Mouse (Mus musculus) urinary bladder, postnatal 14 days (tissue): Measurements from ENCODE around the gene Emilin1.
A peak's percentile ranks its signal among the peaks of the same experiment; 100 is the strongest.

Experiments used
- DNase-seq: peaks from one replicate; pipeline ENCODE4 v3.0.0; 2021; ENCODE audit warnings: low spot score

Gene Emilin1

DNA sequence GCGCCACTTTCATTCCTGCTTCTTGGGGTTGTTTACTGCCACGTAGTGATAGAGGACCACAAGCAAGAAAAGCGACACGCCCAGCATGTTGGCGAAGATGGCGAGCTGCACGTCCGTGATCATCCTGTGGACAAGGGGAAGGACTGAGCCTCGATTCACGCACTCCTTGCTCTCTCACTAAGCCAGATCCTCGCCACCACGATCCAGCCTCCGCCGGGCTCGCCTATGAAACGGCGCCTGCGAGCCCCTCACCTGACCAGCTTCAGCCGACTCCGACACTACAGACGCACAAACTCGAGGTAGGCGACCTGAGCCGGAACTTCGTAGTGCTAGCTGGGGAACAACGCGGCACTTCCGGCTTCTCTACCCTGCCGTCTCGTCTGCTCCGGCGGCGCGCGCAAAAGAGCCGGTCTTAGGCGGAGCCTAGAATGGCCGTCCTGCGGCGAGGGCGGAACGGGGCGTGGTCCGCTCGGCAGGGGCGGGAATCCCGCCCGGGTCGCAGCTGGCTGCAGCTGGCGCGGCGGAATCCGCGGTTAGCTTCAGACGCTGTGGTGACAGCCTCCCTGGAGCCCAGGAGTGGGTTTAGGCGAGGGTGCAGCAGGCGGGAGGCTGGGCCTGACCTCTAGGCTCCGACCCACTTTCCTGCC lies 5.7 kb upstream of the Emilin1 start, which contains the start of gene Ost4:
Gene Ost4 (minus strand): TSS at position 376 of the 647 bp plus-strand sequence.
- DNase-seq: peak; percentile 98

DNA sequence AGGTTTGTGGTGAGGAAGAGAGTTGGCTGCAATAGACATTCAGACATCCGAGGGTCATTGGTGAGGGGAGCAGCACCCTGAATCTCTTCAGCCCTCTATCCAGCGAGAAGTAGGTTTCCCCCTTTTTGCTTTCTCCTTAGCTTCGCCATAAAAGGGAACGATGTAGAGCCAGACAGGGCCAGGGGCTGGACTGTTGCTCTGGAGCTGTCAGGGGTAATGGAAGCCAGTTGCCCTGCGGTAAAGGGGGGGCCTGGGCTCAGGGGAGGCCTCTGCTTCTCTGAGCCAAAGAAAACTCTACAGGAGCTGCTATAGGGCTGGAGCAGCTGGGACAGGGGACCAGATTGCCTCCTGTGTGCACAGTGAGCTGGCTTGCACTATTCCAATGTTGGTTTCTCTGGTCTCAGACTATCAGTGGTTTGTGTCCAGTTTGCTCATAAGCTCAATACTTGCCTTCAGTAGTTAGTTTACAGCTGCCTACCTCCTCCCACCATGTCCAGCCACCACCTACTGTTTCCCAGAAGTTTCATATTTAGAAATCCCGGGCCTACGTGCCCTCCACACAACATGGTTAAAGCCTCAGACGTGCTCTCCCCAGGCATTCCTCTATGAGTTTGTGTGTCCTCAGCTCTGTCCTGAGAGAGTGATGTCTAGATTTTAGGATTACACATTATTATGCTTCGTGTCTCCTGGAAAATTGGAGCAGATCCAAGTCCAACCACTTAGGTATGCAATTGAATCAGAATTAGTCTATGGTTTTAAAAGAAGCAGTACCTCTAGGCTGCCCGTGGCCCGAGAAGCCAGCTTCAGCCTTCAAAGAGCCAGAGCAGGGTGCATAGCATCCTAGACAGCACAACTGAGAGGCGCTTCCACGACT lies 4.5 kb upstream of the Emilin1 start:
- peak; percentile 39 for DNase-seq

DNA sequence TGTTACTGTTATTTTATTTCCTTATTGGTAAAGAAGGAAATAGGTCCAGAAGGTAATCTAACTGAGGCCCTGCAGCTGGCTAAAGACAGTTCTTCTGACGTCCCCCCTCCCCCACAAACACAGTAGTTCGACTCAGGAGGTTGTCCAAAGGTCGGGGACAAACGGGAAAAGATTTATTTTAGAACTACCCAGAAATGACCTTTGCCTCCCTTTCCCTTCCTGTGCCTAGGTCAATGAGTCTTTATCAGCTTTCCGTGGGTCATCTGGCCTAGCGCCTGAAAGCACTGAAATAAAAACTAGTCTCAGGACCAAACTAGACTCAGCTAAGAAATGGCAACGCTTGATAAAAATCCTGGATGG lies 3.9 kb upstream of the Emilin1 start:
- DNase-seq: no peak

DNA sequence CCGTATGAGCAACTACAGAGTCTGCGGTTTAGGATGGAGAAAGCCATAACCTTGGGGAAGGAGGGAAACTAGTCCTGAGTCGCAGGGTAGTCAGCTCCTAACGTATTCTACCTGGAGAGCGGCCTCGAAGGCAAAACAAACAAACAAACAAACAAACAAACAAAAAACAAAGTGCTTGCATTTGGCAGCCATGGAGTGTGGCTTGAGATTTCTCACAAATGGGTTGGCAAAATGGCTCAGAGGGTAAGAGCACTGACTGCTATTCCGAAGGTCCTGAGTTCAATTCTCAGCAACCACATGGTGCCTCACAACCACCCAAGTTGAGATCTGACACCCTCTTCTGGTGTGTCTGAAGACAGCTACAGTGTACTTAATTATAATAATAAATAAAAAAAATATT lies 3.3 kb upstream of the Emilin1 start:
- no peak for DNase-seq

DNA sequence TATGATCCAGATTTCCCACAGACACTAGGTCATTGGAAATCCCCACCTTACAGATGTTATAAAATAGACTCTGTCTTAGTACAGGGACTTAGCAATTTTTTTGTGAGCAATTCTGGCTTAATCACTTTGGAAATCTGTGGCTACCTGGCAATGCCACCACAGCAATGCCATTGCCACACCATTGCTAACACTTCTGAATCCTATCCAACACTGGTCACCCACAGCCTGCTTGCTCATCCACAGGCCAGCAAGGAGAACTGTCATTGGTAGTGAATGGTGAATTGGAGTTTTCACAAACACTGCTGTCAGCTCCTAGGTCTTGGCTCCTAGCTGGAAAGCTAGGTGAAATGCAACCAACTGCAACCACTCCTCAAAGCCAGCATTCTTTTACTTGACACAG lies 2.7 kb upstream of the Emilin1 start:
- DNase-seq: no peak

DNA sequence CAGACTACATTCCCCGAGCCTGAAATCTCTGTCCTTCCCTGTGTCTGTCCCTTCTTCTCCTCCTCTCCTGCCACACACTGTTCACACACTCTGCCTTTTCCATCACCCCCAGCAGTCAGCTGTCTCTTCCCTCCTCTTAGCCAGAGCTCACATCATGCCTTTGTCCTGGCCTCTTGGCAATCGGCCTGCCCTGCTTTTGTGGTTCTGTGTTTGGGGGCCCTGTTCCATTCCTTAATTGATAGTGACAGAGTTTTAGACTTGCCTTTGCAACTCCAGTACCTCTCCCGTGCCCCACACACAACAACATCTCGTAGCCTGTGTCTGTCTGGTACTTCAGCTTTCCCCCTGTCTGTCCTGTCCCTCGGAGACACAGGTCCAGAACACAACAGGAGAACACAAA lies 1.0 kb upstream of the Emilin1 start:
- DNase-seq: no peak

DNA sequence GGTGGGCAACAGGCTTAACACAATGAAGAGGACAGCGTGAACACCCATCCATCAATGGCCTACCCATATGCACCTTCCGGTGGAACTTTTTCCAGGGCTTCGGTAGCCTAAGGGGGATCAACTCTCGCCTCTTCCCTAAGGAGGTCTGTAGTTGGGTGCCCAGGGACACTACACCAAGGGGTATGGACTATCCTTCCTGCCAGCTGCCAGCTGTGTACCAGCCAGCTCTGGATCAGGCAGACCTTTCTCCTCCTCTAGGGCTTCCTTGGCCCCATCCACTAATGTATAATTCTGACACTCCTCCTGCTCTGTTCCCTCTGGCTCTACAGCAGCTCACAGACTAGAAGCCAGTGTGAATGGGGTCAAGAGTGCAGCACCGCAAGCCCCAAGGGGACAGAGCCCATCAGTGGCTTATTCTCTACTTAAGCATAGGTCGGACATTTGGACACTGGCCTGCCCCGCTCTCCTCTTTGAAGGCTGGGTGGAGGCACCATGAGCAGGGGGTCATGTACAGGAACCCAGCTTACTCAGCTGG lies 966 bp downstream of the Emilin1 start:
- no peak for DNase-seq

DNA sequence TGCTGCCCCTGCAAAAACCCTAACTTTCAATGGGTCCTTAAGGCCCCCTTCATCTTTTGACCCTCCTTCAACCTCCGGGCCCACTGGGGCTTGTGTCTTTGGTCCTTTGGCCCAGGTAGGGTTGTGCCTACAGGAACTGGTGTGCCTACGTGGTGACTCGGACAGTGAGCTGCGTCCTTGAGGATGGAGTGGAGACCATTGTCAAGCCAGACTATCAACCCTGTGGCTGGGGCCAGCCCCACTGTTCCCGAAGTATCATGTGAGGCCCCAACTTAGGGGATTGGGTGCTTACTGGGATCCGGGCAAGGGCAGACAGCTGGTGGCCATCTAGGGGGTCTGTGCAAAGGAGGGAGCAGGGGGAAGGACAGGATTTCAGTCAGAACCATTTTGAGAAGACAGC lies 1.6 kb downstream of the Emilin1 start:
- no peak for DNase-seq

DNA sequence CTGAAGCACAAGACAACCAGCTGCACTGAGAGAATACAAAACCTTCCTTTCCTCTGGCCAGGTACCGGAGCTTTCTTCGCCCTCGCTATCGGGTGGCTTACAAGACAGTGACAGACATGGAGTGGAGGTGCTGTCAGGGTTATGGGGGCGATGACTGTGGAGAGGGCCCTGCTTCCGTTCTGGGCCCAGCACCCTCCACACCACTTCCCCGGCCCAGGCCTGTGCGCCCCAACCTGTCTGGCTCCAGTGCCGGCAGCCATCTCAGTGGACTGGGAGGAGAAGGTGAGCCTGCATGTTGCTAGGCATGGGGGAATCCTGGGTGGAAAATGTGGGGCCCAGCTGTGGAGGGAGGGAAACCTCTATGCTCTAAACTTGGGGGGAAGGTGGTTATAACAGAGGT lies 2.3 kb downstream of the Emilin1 start:
- no peak for DNase-seq

DNA sequence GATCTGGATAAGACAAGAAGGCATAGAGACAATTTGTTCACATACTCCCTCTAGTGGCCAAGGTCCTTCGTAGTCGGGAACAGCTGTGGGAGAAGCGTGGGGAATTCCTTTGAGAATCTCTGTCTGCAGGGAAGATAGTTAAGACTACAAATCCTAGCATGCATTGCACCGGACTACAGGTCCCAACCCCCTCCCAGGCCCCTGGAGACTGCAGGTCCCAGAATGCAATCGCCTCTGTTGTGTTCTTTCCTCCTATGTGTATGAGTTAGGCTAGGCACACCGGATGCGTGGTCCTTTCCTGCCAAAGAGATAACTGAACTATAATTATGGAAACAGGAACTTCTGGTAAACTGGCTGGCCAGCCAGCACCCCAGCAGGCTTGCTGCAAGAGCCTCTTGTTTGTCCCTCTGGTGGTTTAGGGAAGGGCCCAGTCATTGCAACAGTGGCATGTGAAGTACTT lies 2.8 kb downstream of the Emilin1 start:
- DNase-seq: peak; percentile 86

DNA sequence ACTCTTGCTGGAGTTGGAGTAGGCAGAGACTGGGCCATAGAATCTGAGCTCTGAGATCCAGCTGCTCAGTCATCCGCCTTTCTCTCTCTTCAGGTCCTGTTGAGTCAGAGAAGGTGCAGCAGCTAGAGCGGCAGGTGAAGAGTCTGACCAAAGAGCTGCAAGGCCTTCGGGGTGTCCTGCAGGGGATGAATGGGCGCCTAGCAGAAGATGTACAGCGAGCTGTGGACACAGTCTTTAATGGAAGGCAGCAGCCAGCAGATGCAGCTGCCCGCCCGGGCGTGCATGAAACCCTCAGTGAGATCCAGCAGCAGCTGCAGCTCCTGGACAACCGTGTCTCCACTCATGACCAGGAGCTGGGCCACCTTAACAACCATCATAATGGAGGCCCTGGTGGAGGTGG lies 3.6 kb downstream of the Emilin1 start:
- no peak for DNase-seq

DNA sequence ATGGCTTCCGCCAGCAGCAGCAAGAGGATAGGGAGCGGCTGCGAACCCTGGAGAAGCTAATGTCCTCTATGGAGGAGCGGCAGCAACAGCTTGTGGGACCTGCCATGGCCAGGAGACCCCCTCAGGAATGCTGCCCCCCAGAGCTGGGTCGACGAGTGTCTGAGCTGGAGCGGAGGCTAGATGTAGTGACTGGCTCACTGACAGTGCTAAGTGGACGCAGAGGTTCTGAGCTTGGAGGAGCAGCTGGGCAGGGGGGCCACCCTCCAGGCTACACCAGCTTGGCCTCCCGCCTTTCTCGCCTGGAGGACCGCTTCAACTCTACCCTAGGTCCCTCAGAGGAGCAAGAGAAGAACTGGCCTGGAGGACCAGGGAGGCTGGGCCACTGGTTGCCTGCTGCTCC lies 4.1 kb downstream of the Emilin1 start:
- no peak for DNase-seq

DNA sequence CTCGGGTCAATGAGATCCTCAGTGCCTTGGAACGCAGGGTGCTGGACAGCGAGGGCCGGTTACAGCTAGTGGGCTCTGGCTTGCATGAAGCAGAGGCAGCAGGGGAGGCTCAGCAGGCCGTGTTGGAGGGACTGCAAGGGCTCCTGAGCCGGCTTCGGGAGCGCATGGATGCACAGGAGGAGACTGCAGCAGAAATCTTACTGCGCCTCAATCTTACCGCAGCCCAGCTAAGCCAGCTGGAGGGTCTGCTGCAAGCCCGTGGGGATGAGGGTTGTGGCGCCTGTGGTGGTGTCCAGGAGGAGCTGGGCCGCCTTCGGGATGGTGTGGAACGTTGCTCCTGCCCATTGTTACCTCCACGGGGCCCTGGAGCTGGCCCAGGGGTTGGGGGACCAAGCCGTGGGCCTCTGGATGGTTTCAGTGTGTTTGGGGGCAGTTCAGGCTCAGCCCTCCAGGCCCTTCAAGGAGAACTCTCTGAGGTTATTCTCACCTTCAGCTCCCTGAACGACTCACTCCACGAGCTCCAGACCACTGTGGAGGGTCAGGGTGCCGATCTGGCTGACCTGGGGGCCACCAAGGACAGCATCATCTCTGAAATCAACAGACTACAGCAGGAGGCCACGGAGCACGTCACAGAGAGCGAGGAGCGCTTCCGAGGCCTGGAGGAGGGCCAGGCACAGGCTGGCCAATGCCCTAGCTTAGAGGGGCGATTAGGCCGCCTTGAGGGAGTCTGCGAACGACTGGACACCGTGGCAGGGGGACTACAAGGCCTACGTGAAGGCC lies 4.9 kb downstream of the Emilin1 start:
- DNase-seq: no peak

DNA sequence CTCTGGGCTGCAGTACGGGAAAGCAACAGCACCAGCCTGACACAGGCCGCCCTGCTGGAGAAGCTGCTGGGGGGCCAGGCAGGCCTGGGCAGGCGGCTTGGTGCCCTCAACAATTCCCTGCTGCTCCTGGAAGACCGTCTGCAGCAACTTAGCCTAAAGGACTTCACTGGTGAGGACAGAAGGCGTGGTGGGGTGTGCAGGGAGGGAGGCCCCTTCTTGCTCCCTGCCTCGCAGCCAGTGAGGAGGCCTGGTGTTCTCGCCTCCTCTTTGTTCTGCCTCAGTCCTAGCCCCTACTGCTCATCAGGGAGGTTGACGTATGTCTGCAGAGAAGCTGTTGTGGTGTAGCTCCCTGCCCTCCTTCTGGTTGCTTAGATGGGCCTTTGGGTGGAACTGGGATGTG lies 5.5 kb downstream of the Emilin1 start:
- no peak for DNase-seq

DNA sequence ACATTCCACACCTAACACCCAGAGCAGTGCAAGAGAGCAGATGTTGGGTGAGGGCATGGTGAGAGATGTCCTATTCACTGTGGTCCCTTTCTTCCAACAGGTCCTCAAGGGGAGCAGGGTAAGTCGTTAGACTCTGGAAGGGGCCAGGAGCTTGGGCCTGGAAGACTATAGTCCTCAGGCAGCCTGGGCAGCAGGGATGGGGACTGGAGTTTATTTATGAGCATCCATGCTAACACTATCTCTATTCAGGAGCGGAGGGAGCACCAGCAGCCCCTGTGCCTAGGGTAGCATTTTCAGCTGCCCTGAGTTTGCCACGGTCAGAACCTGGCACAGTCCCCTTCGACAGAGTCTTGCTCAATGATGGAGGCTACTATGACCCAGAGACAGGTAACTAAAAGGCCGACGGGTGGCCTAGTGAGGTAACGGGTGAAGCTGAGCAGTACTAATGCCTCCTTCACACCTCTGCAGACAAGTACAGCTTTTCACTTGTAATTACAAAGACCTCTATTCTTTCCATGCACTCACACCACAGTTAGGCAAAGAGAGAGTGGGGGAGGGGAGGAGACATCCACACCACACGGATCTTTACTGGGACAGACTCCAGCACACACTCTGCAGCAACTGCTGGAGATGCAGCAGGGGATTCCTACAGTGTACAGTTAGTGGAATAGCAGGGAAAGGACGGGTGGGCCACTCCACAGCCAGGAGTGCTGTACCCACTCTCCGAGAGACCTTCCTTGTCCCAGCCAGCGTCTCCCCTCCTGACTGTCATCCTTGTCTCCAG lies 6.8 kb downstream of the Emilin1 start:
- DNase-seq: no peak

DNA sequence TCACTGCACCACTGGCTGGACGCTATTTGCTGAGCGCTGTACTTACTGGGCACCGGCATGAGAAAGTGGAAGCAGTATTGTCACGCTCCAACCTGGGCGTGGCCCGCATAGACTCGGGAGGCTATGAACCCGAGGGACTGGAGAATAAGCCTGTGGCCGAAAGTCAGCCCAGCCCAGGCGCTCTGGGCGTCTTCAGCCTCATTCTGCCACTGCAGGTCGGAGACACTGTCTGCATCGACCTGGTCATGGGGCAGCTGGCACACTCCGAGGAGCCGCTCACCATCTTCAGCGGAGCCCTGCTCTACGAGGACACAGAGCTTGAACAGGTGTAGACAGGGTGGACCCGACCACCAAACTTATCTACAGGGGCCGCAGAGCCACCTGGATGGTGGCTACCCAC lies 7.4 kb downstream of the Emilin1 start:
- DNase-seq: peak; percentile 27

DNA sequence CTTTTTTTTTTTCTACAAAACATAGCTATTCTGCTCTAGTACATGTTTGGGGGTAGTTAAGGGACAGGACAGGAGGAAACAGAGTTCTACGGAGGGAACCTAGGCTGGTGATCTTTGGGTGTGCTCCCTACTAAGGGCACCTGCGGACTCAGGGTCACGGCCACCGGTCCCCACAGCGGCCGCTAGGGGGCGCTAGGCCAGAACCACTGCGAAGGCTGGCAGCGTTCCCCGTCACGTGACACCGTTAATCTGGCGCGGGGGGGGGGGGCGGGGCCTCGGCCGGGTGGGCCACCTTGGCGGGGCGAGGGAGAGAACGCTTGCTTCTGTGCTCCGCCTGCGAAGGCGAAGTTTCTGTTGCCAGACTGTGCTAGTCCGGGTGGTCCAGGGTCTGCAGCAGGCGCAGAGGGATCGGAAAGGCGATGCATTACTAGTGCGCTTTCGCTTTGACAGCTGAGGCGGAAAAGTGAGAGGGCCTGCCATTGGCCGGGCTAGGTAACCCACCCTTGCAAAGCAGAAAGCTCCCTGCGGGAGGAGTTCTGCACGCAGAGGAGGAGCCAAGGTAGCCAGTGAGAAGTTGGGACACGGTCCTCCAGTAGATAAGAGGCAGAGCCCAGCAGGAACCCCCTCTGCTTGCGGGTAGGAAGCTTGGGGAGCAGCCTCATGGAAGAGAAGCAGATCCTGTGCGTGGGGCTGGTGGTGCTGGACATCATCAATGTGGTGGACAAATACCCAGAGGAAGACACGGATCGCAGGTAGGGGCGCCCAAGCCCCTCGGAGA lies 8.2 kb downstream of the Emilin1 start, which contains the start of gene Khk:
Gene Khk (plus strand): TSS at position 176 of the 778 bp plus-strand sequence.
- DNase-seq: peak; percentile 91

DNA sequence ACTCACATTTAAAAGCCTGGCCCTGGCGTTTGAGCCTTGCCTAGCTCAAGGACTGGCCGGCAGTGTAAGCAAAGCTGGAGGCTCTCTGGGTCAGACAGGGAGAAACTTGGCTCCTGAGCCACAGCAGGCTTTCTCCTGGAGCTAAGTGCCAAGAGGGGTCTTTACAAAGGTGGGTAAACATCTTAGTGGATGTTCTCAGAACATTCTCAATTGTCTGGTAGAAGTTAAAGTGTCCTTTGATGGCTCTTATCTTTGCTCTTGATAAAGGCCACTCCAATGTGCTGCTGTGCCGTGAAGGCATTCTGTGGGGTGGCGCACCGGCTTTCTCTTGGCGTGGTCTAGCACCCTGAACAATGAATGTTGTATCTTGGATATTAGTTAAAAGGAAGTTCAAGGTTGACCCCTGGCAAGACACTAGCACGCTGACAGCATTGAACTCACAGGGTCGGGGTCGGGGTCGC lies 9.4 kb downstream of the Emilin1 start:
- DNase-seq: no peak

DNA sequence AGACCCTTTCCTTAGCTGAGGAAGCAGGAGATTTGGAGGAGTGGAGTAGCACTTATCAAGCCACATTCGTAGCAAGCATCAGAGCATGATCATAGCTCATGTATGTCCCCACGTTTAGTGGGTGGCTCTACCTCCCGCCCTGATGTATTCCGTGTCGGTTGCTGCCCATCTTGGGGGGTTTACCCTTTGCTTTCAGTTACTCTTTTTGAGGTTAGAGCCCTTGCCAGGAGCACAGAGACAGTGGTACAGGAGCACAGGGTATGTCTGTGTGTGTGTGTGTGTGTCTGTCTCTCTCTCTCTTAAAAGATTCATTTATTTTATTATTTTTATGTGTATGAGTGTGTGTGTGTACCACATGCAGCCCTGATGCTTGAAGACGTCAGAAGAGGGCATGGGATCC lies 9.9 kb downstream of the Emilin1 start:
- DNase-seq: no peak

DNA sequence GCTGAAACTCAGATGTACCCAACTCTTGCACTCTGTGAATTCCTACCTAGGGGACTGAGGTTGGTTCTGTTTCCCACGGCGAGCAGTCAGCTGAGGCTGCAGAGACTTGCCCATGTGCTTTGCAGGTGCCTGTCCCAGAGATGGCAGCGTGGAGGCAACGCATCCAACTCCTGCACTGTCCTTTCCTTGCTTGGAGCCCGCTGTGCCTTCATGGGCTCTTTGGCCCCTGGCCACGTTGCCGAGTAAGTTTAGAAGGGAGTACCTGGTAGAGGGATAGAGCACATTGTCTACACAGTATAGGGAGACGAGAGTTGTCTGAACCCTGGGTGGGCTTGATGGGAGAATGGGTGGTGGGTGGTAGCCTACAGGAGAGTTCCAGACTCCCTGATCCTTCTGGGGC lies 11.4 kb downstream of the Emilin1 start:
- no peak for DNase-seq

DNA sequence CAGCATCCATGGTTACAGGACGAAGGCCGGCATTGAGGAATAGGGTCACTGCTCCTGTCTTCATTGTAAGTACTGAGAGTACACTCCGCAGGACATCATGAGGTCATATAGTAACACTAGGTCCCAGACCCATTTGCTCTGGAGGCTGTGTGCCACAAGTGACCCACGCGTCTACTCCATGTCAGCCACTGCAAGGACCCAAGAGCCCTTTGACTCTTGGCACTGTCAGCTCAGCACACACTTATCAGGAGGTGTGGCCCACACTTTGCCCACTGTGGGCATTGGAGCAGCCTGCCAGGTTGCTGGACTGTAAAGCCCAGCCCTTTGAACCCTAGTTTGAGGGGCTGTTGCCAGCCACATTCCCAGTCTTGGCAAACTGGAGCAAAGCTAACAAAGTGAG lies 12.0 kb downstream of the Emilin1 start:
- DNase-seq: no peak
